Mouse (Mus musculus): ENCODE data around the gene Zscan18.
"Not testable (repeated sequence)": the region's sequence is repeated elsewhere in the genome, so short reads cannot be mapped to it uniquely, and the experiment has no call there.

Zscan18 gene

DNA sequence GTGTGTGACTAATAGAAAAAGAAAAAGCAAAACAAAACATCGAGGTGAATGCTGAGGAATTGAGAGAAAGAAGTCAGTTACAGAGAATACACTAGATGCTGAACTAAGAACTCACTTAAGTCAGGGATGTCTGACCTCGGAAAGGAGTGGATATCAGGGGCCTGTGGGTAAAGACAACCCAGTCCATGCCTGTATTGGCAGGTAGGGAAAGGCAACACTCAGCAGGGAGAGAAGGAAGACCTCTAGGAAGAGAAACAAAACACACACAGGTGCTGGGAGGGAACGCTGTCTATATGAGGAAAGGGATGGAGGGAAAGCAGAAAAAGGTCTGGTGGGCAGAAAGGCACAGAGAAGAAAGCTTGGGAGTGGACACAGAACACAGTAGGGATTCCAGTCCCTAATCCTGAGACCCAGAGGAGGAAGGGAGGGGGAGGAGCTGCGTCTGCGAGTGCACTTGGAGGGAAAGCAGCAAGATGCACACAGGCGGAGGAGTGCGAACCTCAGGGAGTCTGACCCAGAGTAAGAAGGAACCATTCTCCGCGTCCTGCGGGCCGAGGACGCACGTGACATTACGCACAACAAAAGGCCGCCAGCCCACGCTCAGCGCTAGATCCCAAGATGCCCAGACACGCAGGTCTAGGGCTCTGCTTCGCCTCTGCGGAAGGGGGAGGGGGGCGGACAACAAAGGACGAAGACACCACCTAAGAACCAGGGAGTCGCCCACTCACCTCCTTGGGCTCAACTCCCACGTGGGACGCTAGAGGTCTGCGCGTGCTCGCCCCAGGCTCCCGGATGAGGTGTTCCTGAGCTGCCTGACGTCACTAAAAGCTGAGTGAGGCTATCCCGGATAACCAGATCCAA lies at the start of gene Zscan18:
Zscan18 (minus strand) TSS at position 770 of the 861 bp plus-strand sequence.
- peak; percentile 83 to 87 for DNase-seq (ENCODE audit: low spot score in 2 of 2)

DNA sequence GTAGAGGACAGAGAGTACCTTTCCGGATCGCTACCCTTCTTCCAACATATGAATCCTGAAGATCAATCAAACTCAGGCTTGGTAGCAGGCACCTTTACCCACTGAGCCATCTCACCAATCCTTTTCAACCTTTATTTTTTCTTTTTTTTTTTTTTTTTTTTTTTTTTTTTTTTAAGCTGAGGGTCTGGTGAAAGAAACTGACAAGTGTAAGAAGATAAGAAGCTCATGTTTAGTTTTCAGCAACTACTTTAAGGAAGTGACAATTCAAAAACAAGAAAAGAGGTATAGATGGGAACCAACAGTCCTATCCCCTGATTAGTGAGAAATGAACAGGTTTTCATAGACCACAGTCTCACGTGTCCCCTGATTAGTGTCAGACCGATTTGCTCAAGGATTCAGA lies 32.3 kb upstream of the Zscan18 start:
- DNase-seq (ENCODE audit: low spot score in 2 of 2), result no peak

DNA sequence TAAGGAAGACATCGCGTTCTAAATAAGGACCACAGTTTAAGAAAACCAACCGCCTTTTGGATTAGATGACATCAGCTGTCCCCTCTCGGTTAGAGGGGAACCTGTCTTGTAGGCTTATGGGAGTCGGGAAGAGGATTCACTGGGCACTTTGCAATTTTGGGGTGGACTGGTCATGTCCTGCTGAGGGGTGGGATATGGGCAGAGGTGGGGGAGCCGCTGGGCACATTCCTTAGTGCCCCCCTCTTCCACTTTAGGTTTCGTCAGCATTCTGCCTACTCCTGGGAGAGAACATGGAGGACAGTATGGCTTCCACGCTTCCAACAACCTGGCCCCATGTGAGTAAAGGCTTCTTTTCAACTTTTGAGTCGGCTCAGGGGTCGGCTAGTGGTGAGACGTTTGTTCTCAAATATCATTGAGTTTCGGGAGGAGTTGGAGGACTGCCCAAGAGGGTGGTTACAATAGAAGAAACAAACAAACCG lies 31.8 kb upstream of the Zscan18 start:
- DNase-seq (ENCODE audit: low spot score in 2 of 2), result peak in 1 of 2 experiments; percentile 9

DNA sequence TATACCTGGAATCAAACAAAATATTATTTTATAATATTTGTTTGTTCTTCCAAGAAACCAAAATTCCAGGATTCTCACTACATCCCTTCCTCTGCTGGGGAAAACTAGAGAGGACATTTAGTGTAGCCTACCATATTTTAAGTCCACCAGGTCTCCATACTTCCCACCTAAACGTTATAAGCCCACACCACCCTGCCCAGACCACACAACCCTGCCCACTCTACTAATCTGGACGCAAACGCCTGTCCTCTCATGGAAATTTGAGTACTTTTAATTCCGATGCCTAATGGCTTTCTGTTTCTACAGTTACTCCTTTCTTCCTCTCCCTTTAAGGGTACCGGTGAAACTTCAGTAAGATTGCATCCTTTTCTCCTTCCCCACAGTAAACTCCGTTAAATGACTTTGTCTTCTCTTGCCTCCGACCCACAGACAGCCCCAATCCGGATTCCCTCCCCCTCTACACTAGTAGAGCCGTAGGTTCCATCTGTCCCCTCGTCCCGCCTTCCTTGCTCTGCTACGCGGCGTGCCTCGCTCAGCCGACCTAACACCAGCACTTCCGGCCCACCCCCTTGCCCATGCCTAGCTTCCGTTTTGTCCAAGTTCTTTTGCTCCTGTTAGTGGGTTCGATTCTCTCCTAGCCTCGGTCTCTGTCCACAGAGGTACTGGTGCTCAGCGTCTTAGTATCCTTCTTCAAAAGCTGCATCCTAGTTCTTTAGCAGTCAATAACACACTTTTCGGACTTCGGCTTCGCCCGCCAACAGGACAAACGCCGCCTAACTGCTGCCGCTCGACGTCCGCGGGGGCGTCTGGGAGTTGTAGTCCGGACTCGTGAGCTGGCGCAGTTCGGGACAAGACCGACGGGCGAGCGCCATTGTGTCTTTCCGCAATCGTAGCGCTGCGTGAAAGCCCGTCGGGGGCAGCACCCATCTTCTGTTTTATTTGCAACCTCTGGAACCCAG lies 31.0 kb upstream of the Zscan18 start, which contains the start of gene Zfp110:
Zfp110 (plus strand) TSS at position 600 of the 959 bp plus-strand sequence.
- peak; percentile 72 to 84 for DNase-seq (ENCODE audit: low spot score in 2 of 2)

- peak; percentile 83 to 93 for DNase-seq (ENCODE audit: low spot score in 2 of 2)
These were observed 15.3 kb upstream of the Zscan18 start, which contains the start of gene Zfp329 for GRCm38 (mm10) chr7:12818521-12819295. TSS of gene Zfp329 (minus strand) at chr7:12818858.

GRCm38 (mm10) chr7:12815566-12815965 lies 12.1 kb upstream of the Zscan18 start:
- no peak for DNase-seq (ENCODE audit: low spot score in 2 of 2)

- DNase-seq (ENCODE audit: low spot score in 2 of 2), result no peak
These were observed 264 bp upstream of the Zscan18 start for GRCm38 (mm10) chr7:12803727-12804071.

DNA sequence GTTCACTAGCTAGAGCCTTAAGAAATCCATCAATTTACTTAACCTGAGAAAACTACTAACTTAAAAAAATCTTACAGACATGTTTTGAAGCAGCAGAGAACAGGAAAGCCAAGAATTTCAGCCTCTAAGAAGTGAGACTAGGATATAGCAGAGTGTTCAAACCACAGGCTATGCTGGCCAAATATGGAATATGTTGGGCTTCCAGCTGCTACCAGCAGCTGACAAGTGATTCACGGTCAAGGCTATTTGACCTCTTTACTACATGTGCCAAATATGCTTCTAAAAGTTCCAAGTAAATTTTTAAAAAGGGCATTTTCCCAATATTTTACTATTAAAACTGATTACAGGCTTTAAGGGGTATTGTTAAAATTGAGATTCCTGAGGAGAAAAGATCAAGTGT lies 3.9 kb downstream of the Zscan18 start:
- DNase-seq (ENCODE audit: low spot score in 2 of 2), result no peak

DNA sequence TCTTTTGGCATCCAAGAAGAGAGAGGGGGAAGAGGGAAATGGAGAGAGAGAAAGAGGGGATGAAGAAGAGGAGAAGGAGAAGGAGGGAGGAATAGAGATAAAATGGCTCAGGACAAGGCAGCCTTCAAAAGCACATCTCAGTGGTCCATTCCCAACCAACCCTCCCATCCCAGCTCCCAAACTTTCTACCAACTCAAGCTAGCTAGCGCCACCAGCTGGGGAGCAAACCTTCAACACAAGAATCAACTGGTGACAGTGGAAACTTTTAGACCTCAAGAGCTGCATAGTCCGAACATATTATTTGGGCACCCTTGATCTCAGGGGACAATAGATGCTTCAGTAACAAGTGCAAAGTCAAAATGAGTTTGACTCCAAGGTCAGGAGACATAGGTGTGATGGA lies 5.5 kb downstream of the Zscan18 start:
- no peak for DNase-seq (ENCODE audit: low spot score in 2 of 2)

GRCm38 (mm10) chr7:12792624-12793023 lies 10.8 kb downstream of the Zscan18 start:
- DNase-seq (ENCODE audit: low spot score in 2 of 2), result not testable (repeated sequence)

DNA sequence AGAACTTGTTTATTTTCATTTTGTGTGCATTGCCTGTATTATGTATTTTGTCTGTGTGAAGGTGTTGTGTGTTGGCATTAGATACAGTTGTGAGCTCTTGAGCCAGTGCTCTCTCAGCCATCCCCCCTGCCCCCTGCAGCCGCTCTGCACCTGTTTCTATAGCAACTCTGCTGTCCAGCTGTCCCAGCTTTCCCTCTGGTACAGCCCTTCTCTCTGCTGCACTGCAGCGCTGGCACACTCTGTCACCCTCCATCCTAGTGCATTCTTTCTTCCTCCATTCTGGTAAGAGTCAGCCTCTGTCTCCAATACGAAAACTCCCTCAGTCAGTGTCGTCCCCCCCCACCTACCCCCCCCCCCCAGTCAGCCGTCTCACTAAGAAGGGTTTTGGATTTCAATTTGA lies 15.4 kb downstream of the Zscan18 start:
- DNase-seq (ENCODE audit: low spot score in 2 of 2), result no peak

- no peak for DNase-seq (ENCODE audit: low spot score in 2 of 2)
These were observed 16.1 kb downstream of the Zscan18 start for GRCm38 (mm10) chr7:12787333-12787732.

DNA sequence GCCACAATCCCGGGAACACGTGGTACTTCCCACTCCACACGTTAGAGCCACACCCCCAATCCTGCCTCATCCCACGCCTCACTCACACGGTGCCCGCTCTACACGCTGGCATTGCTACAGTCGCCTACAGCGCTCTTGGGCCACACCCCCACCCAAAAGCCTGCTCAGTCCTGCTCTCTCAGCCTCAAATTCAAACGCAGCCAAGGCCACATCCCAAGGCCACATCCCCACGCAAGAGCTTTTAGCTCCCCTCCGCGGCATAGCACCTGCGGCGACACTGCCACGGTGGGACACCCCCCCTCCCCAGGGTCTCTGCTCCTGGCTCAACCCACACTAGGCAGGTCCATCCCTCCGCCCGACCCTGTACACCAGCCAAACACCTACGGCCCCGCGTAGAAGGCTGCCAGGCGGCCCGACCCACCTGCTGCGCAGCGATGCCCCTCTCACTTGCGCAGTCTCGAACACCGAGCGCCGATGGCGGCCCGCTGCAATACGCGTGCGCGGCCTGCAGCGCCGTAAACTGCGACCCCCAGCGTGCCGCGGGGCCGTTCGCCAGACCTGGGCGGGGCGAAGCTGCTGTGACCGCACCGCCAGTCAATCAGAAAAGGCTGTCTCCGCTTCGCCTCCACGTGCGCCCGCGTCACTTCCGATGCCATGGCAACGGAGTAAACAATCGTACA lies 23.1 kb downstream of the Zscan18 start:
- DNase-seq (ENCODE audit: low spot score in 2 of 2), result peak; percentile 87 to 91

GRCm38 (mm10) chr7:12779782-12780150 lies 23.7 kb downstream of the Zscan18 start:
- no peak for DNase-seq (ENCODE audit: low spot score in 2 of 2)

GRCm38 (mm10) chr7:12779141-12779540 lies 24.3 kb downstream of the Zscan18 start:
- no peak for DNase-seq (ENCODE audit: low spot score in 2 of 2)

- peak in 1 of 2 experiments; percentile 14 for DNase-seq (ENCODE audit: low spot score in 2 of 2)
These were observed 28.8 kb downstream of the Zscan18 start for GRCm38 (mm10) chr7:12774606-12775005.

GRCm38 (mm10) chr7:12774111-12774510 lies 29.3 kb downstream of the Zscan18 start:
- DNase-seq (ENCODE audit: low spot score in 2 of 2), result no peak

- DNase-seq (ENCODE audit: low spot score in 2 of 2), result no peak
These were observed 53.8 kb downstream of the Zscan18 start for GRCm38 (mm10) chr7:12749431-12750198.

DNA sequence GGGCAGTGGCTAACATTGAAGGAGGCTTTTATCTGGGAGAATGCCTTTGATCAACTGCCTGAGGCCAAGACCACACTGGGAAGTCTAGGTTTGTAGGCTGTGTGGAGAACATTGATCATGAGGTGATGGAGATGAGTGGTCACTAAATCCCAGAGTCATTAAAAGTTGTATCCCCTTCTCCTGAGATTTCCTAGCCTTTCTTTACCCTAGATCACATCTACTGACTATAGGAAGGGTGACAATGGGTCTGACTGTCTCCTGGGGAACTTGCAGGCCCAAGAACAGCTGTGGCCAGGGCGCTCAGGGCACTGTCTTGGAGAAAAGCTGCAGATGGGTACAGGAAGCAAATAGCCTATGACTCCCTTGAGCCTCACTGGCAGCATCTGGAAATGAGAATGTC lies 68.5 kb downstream of the Zscan18 start, which contains the start of gene Vmn2r56:
Vmn2r56 (minus strand) TSS at position 101 of the 400 bp plus-strand sequence.
- DNase-seq (ENCODE audit: low spot score in 2 of 2), result no peak

Data from frontal cortex, postnatal 10 days (tissue).